Mouse (Mus musculus) forebrain, embryonic 15.5 days (tissue): ENCODE data around the gene Tnc. TPM values are rescaled to one million over a fixed set of nuclear protein-coding genes. Genes with fewer than 3 reads are reported as not detected.
"Not testable (repeated sequence)": the region's sequence is repeated elsewhere in the genome, so short reads cannot be mapped to it uniquely, and the experiment has no call there.

ENCODE experiments used
- ATAC-seq: fragments of 200-750 bp; cut with Nextera tagmentation; replicated peaks from 2 replicates; pipeline ENCODE4 v1.8.0; 2017; ENCODE audit warnings: mild to moderate bottlenecking, moderate TSS enrichment, moderate library complexity
- H3K27ac ChIP-seq: fragments of 300-500 bp; sonication (generic); replicated peaks from 2 replicates; pipeline ENCODE4 v1.5.1; 2015; ENCODE audit warnings: mild to moderate bottlenecking, inconsistent platforms
- H3K27me3 ChIP-seq: fragments of 300-500 bp; sonication (generic); 2 replicates; pipeline ENCODE4 v1.6.1; 2015; ENCODE audit warnings: inconsistent platforms
- H3K36me3 ChIP-seq: fragments of 300-500 bp; sonication (generic); 2 replicates; pipeline ENCODE4 v1.6.1; 2015; ENCODE audit warnings: mild to moderate bottlenecking, inconsistent platforms
- H3K4me1 ChIP-seq: fragments of 300-500 bp; sonication (generic); 2 replicates; pipeline ENCODE4 v1.6.1; 2015; ENCODE audit warnings: inconsistent platforms
- H3K4me2 ChIP-seq: fragments of 300-500 bp; sonication (generic); replicated peaks from 2 replicates; pipeline ENCODE4 v1.6.1; 2015; ENCODE audit warnings: mild to moderate bottlenecking, inconsistent platforms
- H3K4me3 ChIP-seq: fragments of 300-500 bp; sonication (generic); 2 replicates; pipeline ENCODE4 v1.5.1; 2015; ENCODE audit warnings: mild to moderate bottlenecking, inconsistent platforms
- H3K9ac ChIP-seq: fragments of 300-500 bp; sonication (generic); replicated peaks from 2 replicates; pipeline ENCODE4 v1.6.1; 2015; ENCODE audit warnings: mild to moderate bottlenecking, inconsistent platforms
- H3K9me3 ChIP-seq: fragments of 300-500 bp; sonication (generic); 2 replicates; pipeline ENCODE4 v1.6.1; 2016; ENCODE audit warnings: inconsistent platforms
- WGBS: fragments of 180-500 bp; shearing (Covaris S2); methylation state at CpG from one replicate; pipeline ENCODE4 v1.1.7; 2015; ENCODE audit warnings: mixed read lengths; 5-methylcytosine and 5-hydroxymethylcytosine counted together
- polyA plus RNA-seq: library from polyadenylated mRNA; unstranded; fragments of >200 nt; fragmentation: Nextera tagmentation; extraction: Ambion mirVana; gene quantifications from 2 replicates; pipeline ENCODE4 v1.2.1, GENCODE M21; 2015

The Tnc gene
- polyA plus RNA-seq, 1 experiment from 2014 or later: 38.7 TPM

- Histone ChIP-seq H3K4me1 (no peaks in the 10 kb centered on the region), H3K27ac (no peak overlapping the region), H3K4me2 (no peak overlapping the region), H3K4me3 (no peak overlapping the region), H3K9me3 (no peaks in the 10 kb centered on the region), H3K36me3 (no peaks in the 10 kb centered on the region), H3K9ac (no peak overlapping the region), H3K27me3 (no peaks in the 10 kb centered on the region)
- no peak for ATAC-seq
- 65% methylated on average over 8 of the region's 8 CpGs for WGBS
Observed at GRCm38 (mm10) chr4:63983098-63983445, 63.7 kb downstream of the Tnc start.

- H3K36me3 ChIP-seq: no peaks in the 10 kb centered on the region
- no peak overlapping the region for H3K9ac ChIP-seq
- H3K27me3 ChIP-seq: no peaks in the 10 kb centered on the region
- no peak overlapping the region for H3K4me3 ChIP-seq
- H3K4me1 ChIP-seq: no peaks in the 10 kb centered on the region
- H3K27ac ChIP-seq: no peak overlapping the region
- no peaks in the 10 kb centered on the region for H3K9me3 ChIP-seq
- 79% methylated on average over 12 of the region's 12 CpGs for WGBS
- H3K4me2 ChIP-seq: no peak overlapping the region
- 0 out of 2 replicates have a peak, but pooled peaks have one; percentile 35 for ATAC-seq
Observed at GRCm38 (mm10) chr4:63982425-63983097, 64.3 kb downstream of the Tnc start.

GRCm38 (mm10) chr4:63980211-63980794, 66.5 kb downstream of the Tnc start:
- no peak for ATAC-seq
- H3K27me3 ChIP-seq: no peaks in the 10 kb centered on the region
- no peaks in the 10 kb centered on the region for H3K36me3 ChIP-seq
- WGBS: 68% methylated on average over 1 of the region's 1 CpGs
- no peaks in the 10 kb centered on the region for H3K4me1 ChIP-seq
- no peaks in the 10 kb centered on the region for H3K9me3 ChIP-seq
- no peak overlapping the region for H3K4me3 ChIP-seq
- H3K4me2 ChIP-seq: no peak overlapping the region
- no peak overlapping the region for H3K9ac ChIP-seq
- no peak overlapping the region for H3K27ac ChIP-seq

- no peak overlapping the region for H3K9ac ChIP-seq
- no peaks in the 10 kb centered on the region for H3K9me3 ChIP-seq
- no peak overlapping the region for H3K4me2 ChIP-seq
- no peaks in the 10 kb centered on the region for H3K36me3 ChIP-seq
- no peak overlapping the region for H3K4me3 ChIP-seq
- H3K27me3 ChIP-seq: no peaks in the 10 kb centered on the region
- no peak overlapping the region for H3K27ac ChIP-seq
- H3K4me1 ChIP-seq: no peaks in the 10 kb centered on the region
- 55% methylated on average over 2 of the region's 2 CpGs for WGBS
- ATAC-seq: no peak
Observed at GRCm38 (mm10) chr4:63979635-63980034, 67.2 kb downstream of the Tnc start.

GRCm38 (mm10) chr4:63972536-63972935, 74.3 kb downstream of the Tnc start:
- Histone ChIP-seq H3K27me3 (no peaks in the 10 kb centered on the region), H3K4me1 (no peaks in the 10 kb centered on the region), H3K4me2 (no peak overlapping the region), H3K9ac (no peak overlapping the region), H3K9me3 (no peaks in the 10 kb centered on the region), H3K4me3 (no peak overlapping the region), H3K36me3 (no peaks in the 10 kb centered on the region), H3K27ac (no peak overlapping the region)
- 98% methylated on average over 2 of the region's 2 CpGs for WGBS
- ATAC-seq: no peak

- WGBS: 56% methylated on average over 1 of the region's 1 CpGs
- Histone ChIP-seq H3K9ac (no peak overlapping the region), H3K27ac (no peak overlapping the region), H3K4me3 (no peak overlapping the region), H3K27me3 (no peaks in the 10 kb centered on the region), H3K4me2 (no peak overlapping the region), H3K9me3 (no peaks in the 10 kb centered on the region), H3K36me3 (no peaks in the 10 kb centered on the region), H3K4me1 (no peaks in the 10 kb centered on the region)
- no peak for ATAC-seq
Observed at GRCm38 (mm10) chr4:63971762-63972161, 75.1 kb downstream of the Tnc start.

GRCm38 (mm10) chr4:63970925-63971324, 75.9 kb downstream of the Tnc start:
- H3K27ac ChIP-seq: no peak overlapping the region
- H3K27me3 ChIP-seq: no peaks in the 10 kb centered on the region
- H3K4me2 ChIP-seq: no peak overlapping the region
- H3K36me3 ChIP-seq: no peaks in the 10 kb centered on the region
- ATAC-seq: no peak
- no peak overlapping the region for H3K9ac ChIP-seq
- no peak overlapping the region for H3K4me3 ChIP-seq
- no peaks in the 10 kb centered on the region for H3K9me3 ChIP-seq
- no peaks in the 10 kb centered on the region for H3K4me1 ChIP-seq
- 88% methylated on average over 4 of the region's 4 CpGs for WGBS

GRCm38 (mm10) chr4:63969891-63970290, 76.9 kb downstream of the Tnc start:
- ATAC-seq: no peak
- Histone ChIP-seq H3K27me3 (no peaks in the 10 kb centered on the region), H3K4me2 (no peak overlapping the region), H3K4me1 (no peaks in the 10 kb centered on the region), H3K4me3 (no peak overlapping the region), H3K36me3 (no peaks in the 10 kb centered on the region), H3K9ac (no peak overlapping the region), H3K27ac (no peak overlapping the region), H3K9me3 (no peaks in the 10 kb centered on the region)
- 89% methylated on average over 3 of the region's 3 CpGs for WGBS

GRCm38 (mm10) chr4:63963410-63963809, 83.4 kb downstream of the Tnc start:
- H3K9ac ChIP-seq: no peak overlapping the region
- no peaks in the 10 kb centered on the region for H3K27me3 ChIP-seq
- no peaks in the 10 kb centered on the region for H3K9me3 ChIP-seq
- no peaks in the 10 kb centered on the region for H3K36me3 ChIP-seq
- no peaks in the 10 kb centered on the region for H3K4me1 ChIP-seq
- no peak overlapping the region for H3K27ac ChIP-seq
- WGBS: 94% methylated on average over 1 of the region's 1 CpGs
- H3K4me3 ChIP-seq: no peak overlapping the region
- no peak for ATAC-seq
- no peak overlapping the region for H3K4me2 ChIP-seq

GRCm38 (mm10) chr4:63961858-63962468, 84.9 kb downstream of the Tnc start:
- WGBS: 95% methylated on average over 5 of the region's 5 CpGs
- Histone ChIP-seq H3K27ac (no peak overlapping the region), H3K4me1 (no peaks in the 10 kb centered on the region), H3K9ac (no peak overlapping the region), H3K4me2 (no peak overlapping the region), H3K27me3 (no peaks in the 10 kb centered on the region), H3K9me3 (no peaks in the 10 kb centered on the region), H3K36me3 (no peaks in the 10 kb centered on the region), H3K4me3 (no peak overlapping the region)
- ATAC-seq: no peak

- Histone ChIP-seq H3K27me3 (no peaks in the 10 kb centered on the region), H3K36me3 (no peaks in the 10 kb centered on the region), H3K27ac (no peak overlapping the region), H3K9ac (no peak overlapping the region), H3K9me3 (no peaks in the 10 kb centered on the region), H3K4me2 (no peak overlapping the region), H3K4me3 (no peak overlapping the region), H3K4me1 (no peaks in the 10 kb centered on the region)
- no peak for ATAC-seq
- WGBS: 93% methylated on average over 4 of the region's 4 CpGs
Observed at GRCm38 (mm10) chr4:63958601-63959000, 88.2 kb downstream of the Tnc start.

- H3K27me3 ChIP-seq: no peaks in the 10 kb centered on the region
- no peak overlapping the region for H3K9ac ChIP-seq
- no peaks in the 10 kb centered on the region for H3K4me1 ChIP-seq
- no peak overlapping the region for H3K4me3 ChIP-seq
- H3K9me3 ChIP-seq: no peaks in the 10 kb centered on the region
- WGBS: 79% methylated on average over 9 of the region's 9 CpGs
- no peaks in the 10 kb centered on the region for H3K36me3 ChIP-seq
- no peak overlapping the region for H3K27ac ChIP-seq
- H3K4me2 ChIP-seq: no peak overlapping the region
- no peak for ATAC-seq
Observed at GRCm38 (mm10) chr4:63950054-63950453, 96.8 kb downstream of the Tnc start.

GRCm38 (mm10) chr4:63948688-63949073, 98.1 kb downstream of the Tnc start:
- 0 out of 2 replicates have a peak, but pooled peaks have one; percentile 16 for ATAC-seq
- not testable (repeated sequence) for H3K9me3 ChIP-seq, H3K4me1 ChIP-seq, H3K27ac ChIP-seq, H3K27me3 ChIP-seq, H3K4me3 ChIP-seq, H3K36me3 ChIP-seq, H3K9ac ChIP-seq, H3K4me2 ChIP-seq
- WGBS: 89% methylated on average over 5 of the region's 5 CpGs
